Mouse (Mus musculus): Measurements from ENCODE around the gene Polr3g. TPM values are rescaled to one million over a fixed set of nuclear protein-coding genes. Genes with fewer than 3 reads are reported as not detected.

Polr3g gene
- 10.4 and 13.3 TPM in 2 replicates for polyA plus RNA-seq (2014; fragmentation: Nextera tagmentation; extraction: Ambion mirVana)

- Histone ChIP-seq H3K27ac (ENCODE audit: low read depth, low read length) (peak within 1 kb of the TSS; percentile 77; the same call in 1 of the 2 replicates), H3K27me3 (ENCODE audit: control insufficient read depth, insufficient read depth, low read length) (no peaks in the 10 kb centered on the region), H3K4me1 (ENCODE audit: control insufficient read depth, insufficient read depth, low read length) (peaks cover 3% of the 10 kb centered on the region; the same call in 1 of the 2 replicates), H3K4me3 (ENCODE audit: low read depth, low read length) (peak within 1 kb of the TSS; percentile 77), H3K9ac (ENCODE audit: low read length) (peak within 1 kb of the TSS; percentile 61), H3K9me3 (ENCODE audit: control insufficient read depth, low read length) (no peaks in the 10 kb centered on the region), H3K36me3 (ENCODE audit: control insufficient read depth, insufficient read depth, low read length) (no peaks in the 10 kb centered on the region), H3K4me2 (ENCODE audit: low read depth) (peak within 1 kb of the TSS; percentile 94)
- WGBS = under 1% methylated on average over 61 of the region's 61 CpGs
- ATAC-seq (ENCODE audit: insufficient read depth, low FRiP score, low TSS enrichment) (peak; percentile 96), DNase-seq (ENCODE audit: low spot score) (peak; percentile 96)
Observed at GRCm38 (mm10) chr13:81710775-81711545, at the start of gene Polr3g, which contains the start of gene Mblac2. TSS of gene Polr3g (minus strand) at chr13:81711013. TSS of gene Mblac2 (plus strand) at chr13:81711341.

DNA sequence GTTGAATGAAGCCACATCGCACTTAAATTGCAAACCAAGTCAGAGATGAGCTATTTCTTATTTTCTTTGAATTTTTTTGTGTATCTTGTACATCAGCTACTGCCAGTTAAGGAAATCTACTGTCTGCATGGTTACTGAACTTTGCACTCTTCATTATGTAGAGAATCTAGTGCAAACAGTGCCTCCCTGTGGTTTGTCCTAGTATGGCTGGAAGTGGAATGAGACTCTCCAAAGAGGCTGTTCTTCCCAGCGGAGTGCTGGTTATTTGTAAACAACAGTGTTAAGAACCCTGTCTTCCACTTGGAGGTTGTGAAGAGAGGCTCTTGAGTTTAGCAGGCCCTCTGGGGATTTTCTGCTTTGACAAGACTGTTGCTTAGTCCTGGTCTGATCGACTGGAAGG, 49.6 kb upstream of the Polr3g start:
- no peaks in the 10 kb centered on the region for H3K27me3 ChIP-seq (ENCODE audit: control insufficient read depth, insufficient read depth, low read length)
- H3K9me3 ChIP-seq (ENCODE audit: control insufficient read depth, low read length) = no peaks in the 10 kb centered on the region
- peak; percentile 36 for DNase-seq (ENCODE audit: low spot score)
- no peak overlapping the region for H3K4me2 ChIP-seq (ENCODE audit: low read depth)
- 32% methylated on average over 3 of the region's 3 CpGs for WGBS
- no peaks in the 10 kb centered on the region for H3K4me1 ChIP-seq (ENCODE audit: control insufficient read depth, insufficient read depth, low read length)
- H3K9ac ChIP-seq (ENCODE audit: low read length) = no peak overlapping the region
- ATAC-seq (ENCODE audit: insufficient read depth, low FRiP score, low TSS enrichment) = no peak; the same call in 1 of the 2 replicates
- no peaks in the 10 kb centered on the region for H3K36me3 ChIP-seq (ENCODE audit: control insufficient read depth, insufficient read depth, low read length)
- H3K27ac ChIP-seq (ENCODE audit: low read depth, low read length) = no peak overlapping the region
- no peak overlapping the region for H3K4me3 ChIP-seq (ENCODE audit: low read depth, low read length)

DNA sequence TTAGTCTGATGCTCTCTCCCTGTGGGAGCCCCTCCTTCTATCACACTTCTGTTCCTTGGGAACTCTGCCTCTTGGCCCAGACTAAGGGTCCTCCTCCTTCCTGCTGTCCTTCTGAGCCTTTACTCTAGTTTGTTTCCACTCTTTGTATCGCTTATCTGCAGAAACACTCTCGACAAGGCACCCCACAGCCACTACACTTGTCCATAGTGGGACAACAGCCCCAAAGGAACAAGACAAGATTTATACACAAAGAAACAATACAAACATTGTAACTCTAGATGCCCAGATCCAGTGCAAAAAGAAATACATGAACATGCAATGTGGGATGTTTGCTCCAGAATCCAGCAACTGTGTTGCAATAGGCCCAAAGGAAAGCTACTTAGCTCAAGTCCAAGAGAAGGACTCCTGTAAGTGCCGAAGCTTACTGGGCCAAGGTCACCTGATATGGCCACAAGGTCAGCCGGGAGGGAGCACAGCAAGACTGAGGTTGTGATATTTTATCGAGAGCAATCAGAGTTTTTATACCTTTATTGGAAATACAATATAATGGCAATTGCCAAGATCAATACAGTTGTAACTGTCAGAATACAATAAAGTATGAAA, 46.3 kb upstream of the Polr3g start:
- no peak overlapping the region for H3K27ac ChIP-seq (ENCODE audit: low read depth, low read length)
- H3K9me3 ChIP-seq (ENCODE audit: control insufficient read depth, low read length) = no peaks in the 10 kb centered on the region
- 85% methylated on average over 5 of the region's 5 CpGs for WGBS
- DNase-seq (ENCODE audit: low spot score) = no peak
- no peaks in the 10 kb centered on the region for H3K4me1 ChIP-seq (ENCODE audit: control insufficient read depth, insufficient read depth, low read length)
- no peak overlapping the region for H3K9ac ChIP-seq (ENCODE audit: low read length)
- no peak overlapping the region for H3K4me3 ChIP-seq (ENCODE audit: low read depth, low read length)
- H3K4me2 ChIP-seq (ENCODE audit: low read depth) = no peak overlapping the region
- H3K27me3 ChIP-seq (ENCODE audit: control insufficient read depth, insufficient read depth, low read length) = no peaks in the 10 kb centered on the region
- no peak for ATAC-seq (ENCODE audit: insufficient read depth, low FRiP score, low TSS enrichment)
- no peaks in the 10 kb centered on the region for H3K36me3 ChIP-seq (ENCODE audit: control insufficient read depth, insufficient read depth, low read length)

DNA sequence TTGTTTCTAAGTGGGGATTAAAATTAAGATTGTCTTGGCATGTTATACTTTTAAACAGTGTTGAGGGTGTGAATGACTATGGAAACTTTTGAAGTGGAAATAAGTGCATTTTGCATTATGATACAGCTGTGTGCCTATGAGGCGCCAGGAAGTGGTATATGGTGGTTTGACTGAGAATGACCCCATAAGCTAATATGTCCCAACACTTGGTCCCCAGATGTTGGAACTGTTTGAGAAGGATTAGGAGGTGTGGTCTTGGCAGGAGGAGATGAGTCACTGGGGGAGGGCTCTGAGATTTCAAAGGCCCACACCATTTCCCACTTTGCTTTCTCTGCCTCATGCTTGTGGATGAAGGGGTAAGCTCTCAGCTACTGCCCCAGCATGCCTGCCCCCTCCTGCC, 44.5 kb upstream of the Polr3g start:
- 92% methylated on average over 1 of the region's 1 CpGs for WGBS
- no peak overlapping the region for H3K4me3 ChIP-seq (ENCODE audit: low read depth, low read length)
- no peak overlapping the region for H3K4me2 ChIP-seq (ENCODE audit: low read depth)

GRCm38 (mm10) chr13:81754878-81755277, 44.1 kb upstream of the Polr3g start:
- ATAC-seq (ENCODE audit: insufficient read depth, low FRiP score, low TSS enrichment) = no peak
- Histone ChIP-seq H3K9ac (ENCODE audit: low read length) (no peak overlapping the region), H3K4me1 (ENCODE audit: control insufficient read depth, insufficient read depth, low read length) (no peaks in the 10 kb centered on the region), H3K36me3 (ENCODE audit: control insufficient read depth, insufficient read depth, low read length) (no peaks in the 10 kb centered on the region), H3K4me3 (ENCODE audit: low read depth, low read length) (no peak overlapping the region), H3K27ac (ENCODE audit: low read depth, low read length) (no peak overlapping the region), H3K27me3 (ENCODE audit: control insufficient read depth, insufficient read depth, low read length) (no peaks in the 10 kb centered on the region), H3K4me2 (ENCODE audit: low read depth) (no peak overlapping the region), H3K9me3 (ENCODE audit: control insufficient read depth, low read length) (no peaks in the 10 kb centered on the region)
- no peak for DNase-seq (ENCODE audit: low spot score)

More for the DNA sequence above, 44.5 kb upstream of the Polr3g start:
- ATAC-seq (ENCODE audit: insufficient read depth, low FRiP score, low TSS enrichment) (no peak), DNase-seq (ENCODE audit: low spot score) (no peak)
- no peaks in the 10 kb centered on the region for H3K27me3 ChIP-seq (ENCODE audit: control insufficient read depth, insufficient read depth, low read length)
- H3K27ac ChIP-seq (ENCODE audit: low read depth, low read length) = no peak overlapping the region
- H3K36me3 ChIP-seq (ENCODE audit: control insufficient read depth, insufficient read depth, low read length) = no peaks in the 10 kb centered on the region
- H3K9me3 ChIP-seq (ENCODE audit: control insufficient read depth, low read length) = no peaks in the 10 kb centered on the region
- no peaks in the 10 kb centered on the region for H3K4me1 ChIP-seq (ENCODE audit: control insufficient read depth, insufficient read depth, low read length)
- no peak overlapping the region for H3K9ac ChIP-seq (ENCODE audit: low read length)

DNA sequence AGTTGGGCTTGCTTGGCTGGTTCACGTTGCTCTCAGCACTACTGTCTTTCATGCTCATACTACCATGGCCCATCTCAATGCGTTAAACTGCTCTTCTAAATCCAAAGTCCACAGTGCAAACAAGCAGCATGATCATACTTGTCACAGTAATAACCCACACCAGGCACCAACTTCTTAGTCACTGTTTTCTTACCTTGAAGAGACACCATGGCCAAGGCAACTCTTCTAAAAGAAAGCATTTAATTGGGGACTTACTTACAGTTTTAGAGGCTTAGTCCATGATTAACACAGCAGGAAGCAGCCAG, 33.2 kb upstream of the Polr3g start:
- DNase-seq (ENCODE audit: low spot score) (no peak), ATAC-seq (ENCODE audit: insufficient read depth, low FRiP score, low TSS enrichment) (no peak)
- 42% methylated on average over 2 of the region's 2 CpGs for WGBS
- Histone ChIP-seq H3K4me3 (ENCODE audit: low read depth, low read length) (no peak overlapping the region), H3K36me3 (ENCODE audit: control insufficient read depth, insufficient read depth, low read length) (no peaks in the 10 kb centered on the region), H3K4me2 (ENCODE audit: low read depth) (no peak overlapping the region), H3K27ac (ENCODE audit: low read depth, low read length) (no peak overlapping the region), H3K9me3 (ENCODE audit: control insufficient read depth, low read length) (no peaks in the 10 kb centered on the region), H3K27me3 (ENCODE audit: control insufficient read depth, insufficient read depth, low read length) (no peaks in the 10 kb centered on the region), H3K9ac (ENCODE audit: low read length) (no peak overlapping the region), H3K4me1 (ENCODE audit: control insufficient read depth, insufficient read depth, low read length) (no peaks in the 10 kb centered on the region)

- no peak for DNase-seq (ENCODE audit: low spot score)
- H3K4me3 ChIP-seq (ENCODE audit: low read depth, low read length) = no peak overlapping the region
- ATAC-seq (ENCODE audit: insufficient read depth, low FRiP score, low TSS enrichment) = no peak
- H3K4me2 ChIP-seq (ENCODE audit: low read depth) = no peak overlapping the region
- H3K36me3 ChIP-seq (ENCODE audit: control insufficient read depth, insufficient read depth, low read length) = no peaks in the 10 kb centered on the region
- H3K27me3 ChIP-seq (ENCODE audit: control insufficient read depth, insufficient read depth, low read length) = no peaks in the 10 kb centered on the region
- no peak overlapping the region for H3K27ac ChIP-seq (ENCODE audit: low read depth, low read length)
- no peaks in the 10 kb centered on the region for H3K9me3 ChIP-seq (ENCODE audit: control insufficient read depth, low read length)
- WGBS = 48% methylated on average over 10 of the region's 10 CpGs
- H3K4me1 ChIP-seq (ENCODE audit: control insufficient read depth, insufficient read depth, low read length) = no peaks in the 10 kb centered on the region
- no peak overlapping the region for H3K9ac ChIP-seq (ENCODE audit: low read length)
Observed at GRCm38 (mm10) chr13:81743391-81744091, 32.7 kb upstream of the Polr3g start.

DNA sequence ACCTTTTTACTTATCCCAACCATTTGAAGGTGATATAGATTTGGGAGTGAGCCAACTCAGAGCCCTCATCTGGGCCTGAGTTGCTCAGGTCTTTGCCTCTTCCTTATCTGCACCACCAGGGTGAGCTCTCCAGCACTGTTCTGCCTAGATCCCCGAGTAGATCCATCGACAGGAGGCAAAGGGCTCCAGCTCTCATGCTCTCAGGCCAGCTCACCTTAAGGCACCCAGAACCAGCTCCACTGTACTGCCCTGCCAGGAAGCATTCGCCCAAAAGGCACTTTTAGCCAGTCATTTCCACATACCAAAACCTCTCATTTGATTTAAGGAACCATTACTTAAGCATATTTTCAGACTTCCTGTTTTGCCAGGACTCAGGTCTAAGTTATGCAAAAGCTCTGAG, 30.1 kb upstream of the Polr3g start:
- no peaks in the 10 kb centered on the region for H3K9me3 ChIP-seq (ENCODE audit: control insufficient read depth, low read length)
- H3K36me3 ChIP-seq (ENCODE audit: control insufficient read depth, insufficient read depth, low read length) = no peaks in the 10 kb centered on the region
- WGBS = 57% methylated on average over 3 of the region's 3 CpGs
- no peaks in the 10 kb centered on the region for H3K4me1 ChIP-seq (ENCODE audit: control insufficient read depth, insufficient read depth, low read length)
- H3K27ac ChIP-seq (ENCODE audit: low read depth, low read length) = no peak overlapping the region
- no peak overlapping the region for H3K4me3 ChIP-seq (ENCODE audit: low read depth, low read length)
- no peak for ATAC-seq (ENCODE audit: insufficient read depth, low FRiP score, low TSS enrichment)
- no peak overlapping the region for H3K9ac ChIP-seq (ENCODE audit: low read length)
- no peak for DNase-seq (ENCODE audit: low spot score)
- no peak overlapping the region for H3K4me2 ChIP-seq (ENCODE audit: low read depth)
- H3K27me3 ChIP-seq (ENCODE audit: control insufficient read depth, insufficient read depth, low read length) = no peaks in the 10 kb centered on the region
